Mouse (Mus musculus): ENCODE measurements at regions not wholly inside any gene's neighbourhood (a gene's known extent, or its start where the extent isn't known, plus 50 kb on each side); places are given as distances from the start of the nearest gene placed in this dataset.

GRCm38 (mm10) chr12:15222497-15223170 lies 594.1 kb downstream of the Trib2 start:
- no peaks in the 10 kb centered on the region for H3K9me3 ChIP-seq (ENCODE audit: low read length)
- no peak overlapping the region for H3K9ac ChIP-seq (replicated peaks; ENCODE audit: low read length)
- 93% methylated on average over 5 of the region's 5 CpGs for WGBS
- no peak overlapping the region for H3K4me3 ChIP-seq (ENCODE audit: low read length)
- H3K27me3 ChIP-seq (ENCODE audit: insufficient read depth, low read length) = no peaks in the 10 kb centered on the region
- no peak for ATAC-seq (ENCODE audit: low FRiP score, low TSS enrichment)
- H3K36me3 ChIP-seq (ENCODE audit: insufficient read depth, low read length) = no peaks in the 10 kb centered on the region
- no peaks in the 10 kb centered on the region for H3K4me1 ChIP-seq (ENCODE audit: insufficient read depth, low read length)
- no peak overlapping the region for H3K4me2 ChIP-seq (replicated peaks; ENCODE audit: low read depth, low read length)
- no peak overlapping the region for H3K27ac ChIP-seq (ENCODE audit: low read length)

DNA sequence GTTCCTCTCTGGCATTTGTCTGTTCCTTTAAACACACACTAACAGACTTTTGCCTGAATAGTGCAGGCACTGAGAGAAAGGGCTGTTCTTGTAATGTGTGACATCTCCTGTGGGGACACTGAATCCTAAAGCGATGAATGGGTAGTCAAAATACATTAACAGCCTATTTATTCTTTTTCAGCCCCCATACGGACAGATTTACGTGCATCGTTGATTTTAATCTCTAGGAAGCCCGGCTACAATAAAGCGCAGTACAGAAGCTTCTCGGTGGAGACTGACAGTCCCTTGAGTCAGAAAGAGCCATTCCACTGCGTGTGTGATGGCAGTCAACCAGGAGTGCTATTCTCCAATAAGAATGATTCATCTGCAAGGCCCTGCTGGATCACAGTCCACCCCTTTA lies 598.2 kb downstream of the Trib2 start:
- no peak overlapping the region for H3K27ac ChIP-seq (ENCODE audit: low read length)
- no peak overlapping the region for H3K9ac ChIP-seq (replicated peaks; ENCODE audit: low read length)
- H3K27me3 ChIP-seq (ENCODE audit: insufficient read depth, low read length) = no peaks in the 10 kb centered on the region
- ATAC-seq (ENCODE audit: low FRiP score, low TSS enrichment) = no peak
- H3K4me1 ChIP-seq (ENCODE audit: insufficient read depth, low read length) = no peaks in the 10 kb centered on the region
- no peaks in the 10 kb centered on the region for H3K9me3 ChIP-seq (ENCODE audit: low read length)
- H3K4me3 ChIP-seq (ENCODE audit: low read length) = no peak overlapping the region
- H3K36me3 ChIP-seq (ENCODE audit: insufficient read depth, low read length) = no peaks in the 10 kb centered on the region
- no peak overlapping the region for H3K4me2 ChIP-seq (replicated peaks; ENCODE audit: low read depth, low read length)
- 57% methylated on average over 8 of the region's 8 CpGs for WGBS

DNA sequence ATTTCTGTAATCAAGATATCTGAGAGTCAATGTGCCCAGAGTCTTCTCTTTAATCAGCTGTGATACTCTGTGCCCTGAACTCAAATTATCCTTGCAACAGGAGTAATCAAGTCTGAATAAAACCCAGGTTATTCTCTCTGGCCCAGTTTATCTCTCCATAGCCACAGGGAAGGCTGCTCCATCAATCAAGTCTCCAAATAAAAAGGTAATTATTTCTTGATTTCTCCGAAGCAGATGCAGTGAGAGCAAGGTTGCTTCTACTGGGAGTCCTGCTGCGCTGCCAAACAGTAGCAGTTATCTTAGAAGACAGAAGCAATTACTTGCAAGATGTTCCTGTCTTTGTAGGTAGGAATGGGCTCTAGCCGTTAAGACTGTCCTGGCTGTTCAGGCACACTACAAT lies 600.5 kb downstream of the Trib2 start:
- Histone ChIP-seq H3K27ac (ENCODE audit: low read length) (no peak overlapping the region), H3K36me3 (ENCODE audit: insufficient read depth, low read length) (no peaks in the 10 kb centered on the region), H3K4me3 (ENCODE audit: low read length) (no peak overlapping the region), H3K9me3 (ENCODE audit: low read length) (no peaks in the 10 kb centered on the region), H3K4me2 (replicated peaks; ENCODE audit: low read depth, low read length) (no peak overlapping the region), H3K9ac (replicated peaks; ENCODE audit: low read length) (no peak overlapping the region), H3K4me1 (ENCODE audit: insufficient read depth, low read length) (no peaks in the 10 kb centered on the region), H3K27me3 (ENCODE audit: insufficient read depth, low read length) (no peaks in the 10 kb centered on the region)
- ATAC-seq (ENCODE audit: low FRiP score, low TSS enrichment) = no peak
- WGBS = 85% methylated on average over 3 of the region's 3 CpGs

- no peaks in the 10 kb centered on the region for H3K4me1 ChIP-seq (ENCODE audit: insufficient read depth, low read length)
- H3K9me3 ChIP-seq (ENCODE audit: low read length) = no peaks in the 10 kb centered on the region
- H3K36me3 ChIP-seq (ENCODE audit: insufficient read depth, low read length) = no peaks in the 10 kb centered on the region
- ATAC-seq (ENCODE audit: low FRiP score, low TSS enrichment) = peak; percentile 92
- H3K27ac ChIP-seq (ENCODE audit: low read length) = no peak overlapping the region
- 34% methylated on average over 6 of the region's 6 CpGs for WGBS
- H3K9ac ChIP-seq (replicated peaks; ENCODE audit: low read length) = no peak overlapping the region
- no peak overlapping the region for H3K4me3 ChIP-seq (ENCODE audit: low read length)
- H3K4me2 ChIP-seq (replicated peaks; ENCODE audit: low read depth, low read length) = no peak overlapping the region
- H3K27me3 ChIP-seq (ENCODE audit: insufficient read depth, low read length) = no peaks in the 10 kb centered on the region
These were observed 642.2 kb downstream of the Trib2 start for GRCm38 (mm10) chr12:15174411-15175041.

DNA sequence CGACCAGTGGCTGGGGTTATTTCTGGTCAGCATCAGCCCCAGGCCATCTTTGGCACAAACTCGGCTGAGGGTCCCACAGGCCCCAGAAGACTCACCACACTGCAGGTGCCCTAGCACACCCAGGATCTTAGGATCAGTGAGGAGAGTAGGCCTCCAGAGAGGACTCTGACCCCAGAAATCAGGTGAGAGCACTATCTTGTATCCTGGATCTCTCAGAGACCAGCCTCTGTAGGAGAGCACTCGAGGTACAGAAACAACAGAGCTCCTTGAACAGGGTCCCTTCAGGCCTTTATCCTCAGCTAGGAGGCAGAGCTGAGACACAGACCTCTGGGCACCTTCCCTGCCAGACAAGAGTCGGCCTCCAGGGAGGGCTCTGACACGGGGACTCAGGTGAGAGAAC lies 654.1 kb downstream of the Trib2 start:
- H3K4me3 ChIP-seq (ENCODE audit: low read length) = no peak overlapping the region
- no peak overlapping the region for H3K9ac ChIP-seq (replicated peaks; ENCODE audit: low read length)
- H3K4me1 ChIP-seq (ENCODE audit: insufficient read depth, low read length) = no peaks in the 10 kb centered on the region
- H3K27me3 ChIP-seq (ENCODE audit: insufficient read depth, low read length) = no peaks in the 10 kb centered on the region
- ATAC-seq (ENCODE audit: low FRiP score, low TSS enrichment) = no peak
- no peak overlapping the region for H3K27ac ChIP-seq (ENCODE audit: low read length)
- H3K9me3 ChIP-seq (ENCODE audit: low read length) = no peaks in the 10 kb centered on the region
- WGBS = 89% methylated on average over 5 of the region's 5 CpGs
- no peak overlapping the region for H3K4me2 ChIP-seq (replicated peaks; ENCODE audit: low read depth, low read length)
- no peaks in the 10 kb centered on the region for H3K36me3 ChIP-seq (ENCODE audit: insufficient read depth, low read length)

DNA sequence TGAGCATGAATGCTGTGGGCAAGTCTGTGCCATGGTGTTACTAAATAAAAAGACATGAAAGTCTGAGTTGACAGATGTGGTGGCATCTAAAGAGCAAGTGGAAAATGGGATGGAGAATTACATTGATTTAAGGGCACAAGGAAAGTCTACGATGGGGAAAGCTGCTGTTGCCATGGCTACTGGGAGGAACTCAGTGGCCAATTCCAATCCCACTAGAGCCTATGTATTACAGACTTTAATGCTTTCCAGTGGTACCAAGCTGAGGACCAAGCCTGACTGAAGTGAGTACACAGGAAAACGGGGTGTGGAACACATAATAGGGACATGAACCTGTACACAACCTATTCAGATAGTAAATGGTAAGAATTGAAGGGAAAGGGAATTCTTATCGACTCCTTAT lies 654.9 kb downstream of the Trib2 start:
- WGBS = 75% methylated on average over 3 of the region's 3 CpGs
- H3K9me3 ChIP-seq (ENCODE audit: low read length) = no peaks in the 10 kb centered on the region

GRCm38 (mm10) chr12:15160478-15160998 lies 656.2 kb downstream of the Trib2 start:
- no peak for ATAC-seq (ENCODE audit: low FRiP score, low TSS enrichment)
- no peak overlapping the region for H3K27ac ChIP-seq (ENCODE audit: low read length)
- no peak overlapping the region for H3K9ac ChIP-seq (replicated peaks; ENCODE audit: low read length)
- no peaks in the 10 kb centered on the region for H3K9me3 ChIP-seq (ENCODE audit: low read length)
- no peaks in the 10 kb centered on the region for H3K36me3 ChIP-seq (ENCODE audit: insufficient read depth, low read length)
- no peak overlapping the region for H3K4me3 ChIP-seq (ENCODE audit: low read length)
- H3K4me1 ChIP-seq (ENCODE audit: insufficient read depth, low read length) = no peaks in the 10 kb centered on the region
- WGBS = 87% methylated on average over 2 of the region's 2 CpGs
- H3K4me2 ChIP-seq (replicated peaks; ENCODE audit: low read depth, low read length) = no peak overlapping the region
- H3K27me3 ChIP-seq (ENCODE audit: insufficient read depth, low read length) = no peaks in the 10 kb centered on the region

More for the DNA sequence above, 654.9 kb downstream of the Trib2 start:
- Histone ChIP-seq H3K4me2 (replicated peaks; ENCODE audit: low read depth, low read length) (no peak overlapping the region), H3K27ac (ENCODE audit: low read length) (no peak overlapping the region), H3K27me3 (ENCODE audit: insufficient read depth, low read length) (no peaks in the 10 kb centered on the region), H3K4me3 (ENCODE audit: low read length) (no peak overlapping the region), H3K9ac (replicated peaks; ENCODE audit: low read length) (no peak overlapping the region), H3K4me1 (ENCODE audit: insufficient read depth, low read length) (no peaks in the 10 kb centered on the region), H3K36me3 (ENCODE audit: insufficient read depth, low read length) (no peaks in the 10 kb centered on the region)
- no peak for ATAC-seq (ENCODE audit: low FRiP score, low TSS enrichment)

DNA sequence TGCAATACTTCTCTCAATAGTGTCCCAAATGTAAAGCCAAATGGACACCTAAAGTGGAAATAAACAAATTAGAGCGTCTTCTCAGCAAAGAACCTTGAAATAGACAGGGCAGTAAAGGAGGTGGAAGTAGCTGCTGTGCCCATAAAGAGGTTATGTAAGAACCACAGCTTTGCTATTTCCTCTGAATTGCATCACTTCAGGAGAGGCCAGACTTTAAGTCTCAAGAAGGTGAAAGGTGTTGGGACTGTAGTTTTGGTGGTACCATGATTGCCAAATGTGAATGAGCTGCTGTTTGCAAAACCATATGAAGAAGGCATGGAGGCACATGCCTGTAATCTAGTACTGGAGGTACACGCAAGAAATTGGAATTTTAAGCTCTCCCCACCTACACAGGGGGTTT lies 670.3 kb downstream of the Trib2 start:
- Histone ChIP-seq H3K27ac (ENCODE audit: low read length) (no peak overlapping the region), H3K9ac (replicated peaks; ENCODE audit: low read length) (no peak overlapping the region), H3K4me2 (replicated peaks; ENCODE audit: low read depth, low read length) (no peak overlapping the region), H3K4me1 (ENCODE audit: insufficient read depth, low read length) (no peaks in the 10 kb centered on the region), H3K36me3 (ENCODE audit: insufficient read depth, low read length) (no peaks in the 10 kb centered on the region), H3K4me3 (ENCODE audit: low read length) (no peak overlapping the region), H3K27me3 (ENCODE audit: insufficient read depth, low read length) (no peaks in the 10 kb centered on the region), H3K9me3 (ENCODE audit: low read length) (no peaks in the 10 kb centered on the region)
- 62% methylated on average over 2 of the region's 2 CpGs for WGBS
- ATAC-seq (ENCODE audit: low FRiP score, low TSS enrichment) = no peak

DNA sequence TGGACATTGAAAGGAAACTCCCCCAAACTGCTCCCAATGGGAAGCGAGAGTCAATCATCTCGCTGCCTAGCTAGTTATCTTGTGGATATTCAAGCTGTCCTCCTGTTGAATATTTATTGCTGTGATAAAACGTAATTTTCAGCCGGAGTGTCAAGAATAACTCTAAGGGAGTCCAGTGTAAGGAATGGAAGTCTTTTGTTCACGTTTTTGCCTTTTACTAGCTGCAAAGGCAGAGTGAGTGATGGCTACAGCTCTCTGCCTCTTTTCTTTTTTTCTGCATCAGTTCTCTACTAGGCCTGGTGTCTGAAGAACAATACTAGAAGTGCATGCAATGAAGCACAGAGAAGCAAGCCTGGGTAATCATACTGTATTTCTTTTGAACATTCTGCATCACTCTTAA lies 679.7 kb downstream of the Trib2 start:
- no peak for ATAC-seq (ENCODE audit: low FRiP score, low TSS enrichment)

GRCm38 (mm10) chr12:15124179-15124578 lies 692.5 kb downstream of the Trib2 start:
- Histone ChIP-seq H3K4me3 (ENCODE audit: low read length) (no peak overlapping the region), H3K27ac (ENCODE audit: low read length) (no peak overlapping the region), H3K4me2 (replicated peaks; ENCODE audit: low read depth, low read length) (no peak overlapping the region), H3K36me3 (ENCODE audit: insufficient read depth, low read length) (no peaks in the 10 kb centered on the region), H3K27me3 (ENCODE audit: insufficient read depth, low read length) (no peaks in the 10 kb centered on the region), H3K9ac (replicated peaks; ENCODE audit: low read length) (no peak overlapping the region), H3K4me1 (ENCODE audit: insufficient read depth, low read length) (no peaks in the 10 kb centered on the region), H3K9me3 (ENCODE audit: low read length) (no peaks in the 10 kb centered on the region)
- ATAC-seq (ENCODE audit: low FRiP score, low TSS enrichment) = no peak
- 77% methylated on average over 3 of the region's 3 CpGs for WGBS

More for the DNA sequence above, 679.7 kb downstream of the Trib2 start:
- no peak overlapping the region for H3K9ac ChIP-seq (replicated peaks; ENCODE audit: low read length)
- H3K36me3 ChIP-seq (ENCODE audit: insufficient read depth, low read length) = no peaks in the 10 kb centered on the region
- H3K4me3 ChIP-seq (ENCODE audit: low read length) = no peak overlapping the region
- H3K4me1 ChIP-seq (ENCODE audit: insufficient read depth, low read length) = no peaks in the 10 kb centered on the region
- no peak overlapping the region for H3K4me2 ChIP-seq (replicated peaks; ENCODE audit: low read depth, low read length)
- H3K27me3 ChIP-seq (ENCODE audit: insufficient read depth, low read length) = no peaks in the 10 kb centered on the region
- 20% methylated on average over 5 of the region's 5 CpGs for WGBS
- H3K27ac ChIP-seq (ENCODE audit: low read length) = no peak overlapping the region
- H3K9me3 ChIP-seq (ENCODE audit: low read length) = no peaks in the 10 kb centered on the region
